Mouse (Mus musculus): ENCODE measurements around the gene Col25a1. TPM values are rescaled to one million over a fixed set of nuclear protein-coding genes. Genes with fewer than 3 reads are reported as not detected.

Gene Col25a1
- polyA plus RNA-seq, 1 experiment from 2014 or later: 6.7 TPM

DNA sequence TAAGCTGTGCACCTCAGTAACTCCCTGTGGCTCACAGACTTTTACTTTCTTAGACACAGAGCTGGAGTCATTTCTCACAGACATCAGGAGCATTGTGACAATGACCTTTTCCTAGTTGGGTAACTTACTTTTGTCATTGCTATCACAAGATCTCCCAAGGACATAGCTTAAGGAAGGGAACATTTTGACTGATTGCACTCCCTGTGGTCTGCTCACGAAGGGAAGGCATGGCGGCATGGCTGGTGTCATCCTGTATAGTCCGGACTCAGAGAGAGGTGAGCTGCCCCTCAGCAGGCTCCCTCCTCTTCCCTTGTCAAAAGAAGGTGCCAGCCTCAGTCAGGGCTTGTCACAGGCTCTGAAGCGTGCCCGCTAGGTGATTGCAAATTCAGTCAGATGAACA lies 160.6 kb downstream of the Col25a1 start:
- H3K27ac ChIP-seq (replicated peaks): no peak overlapping the region
- H3K36me3 ChIP-seq: no peaks in the 10 kb centered on the region
- H3K27me3 ChIP-seq: no peaks in the 10 kb centered on the region
- H3K9ac ChIP-seq (replicated peaks): no peak overlapping the region
- no peaks in the 10 kb centered on the region for H3K9me3 ChIP-seq
- H3K4me1 ChIP-seq: peaks cover 15% of the 10 kb centered on the region
- no peak overlapping the region for H3K4me2 ChIP-seq (replicated peaks)
- no peak overlapping the region for H3K4me3 ChIP-seq
- WGBS: 77% methylated on average over 5 of the region's 5 CpGs
- ATAC-seq (ENCODE audit: low FRiP score, low read depth): no peak

DNA sequence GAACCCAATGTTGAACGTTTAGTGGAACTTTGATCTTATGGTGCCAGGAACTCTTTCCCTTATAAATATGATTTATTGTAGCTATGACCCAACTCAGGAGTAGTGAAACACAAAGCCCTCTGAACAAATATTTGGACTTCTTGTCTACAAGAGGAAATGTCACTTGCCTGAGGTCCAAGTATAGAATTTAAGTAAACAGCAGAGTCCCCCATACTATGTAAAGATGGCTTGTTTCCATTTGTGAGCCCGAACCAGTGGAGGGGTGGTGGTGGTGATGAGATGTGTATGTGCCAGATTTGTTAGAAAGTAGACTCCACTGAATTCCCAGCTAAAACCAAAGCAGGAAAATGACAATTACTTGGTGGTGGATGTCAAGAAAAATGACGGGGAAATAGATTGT lies 169.2 kb downstream of the Col25a1 start:
- Histone ChIP-seq H3K4me3 (no peak overlapping the region), H3K27ac (replicated peaks) (no peak overlapping the region), H3K36me3 (no peaks in the 10 kb centered on the region), H3K4me2 (replicated peaks) (no peak overlapping the region), H3K4me1 (no peaks in the 10 kb centered on the region), H3K27me3 (no peaks in the 10 kb centered on the region; the same call in 1 of the 2 replicates), H3K9ac (replicated peaks) (no peak overlapping the region), H3K9me3 (no peaks in the 10 kb centered on the region)
- ATAC-seq (ENCODE audit: low FRiP score, low read depth): no peak
- WGBS: 87% methylated on average over 3 of the region's 3 CpGs

DNA sequence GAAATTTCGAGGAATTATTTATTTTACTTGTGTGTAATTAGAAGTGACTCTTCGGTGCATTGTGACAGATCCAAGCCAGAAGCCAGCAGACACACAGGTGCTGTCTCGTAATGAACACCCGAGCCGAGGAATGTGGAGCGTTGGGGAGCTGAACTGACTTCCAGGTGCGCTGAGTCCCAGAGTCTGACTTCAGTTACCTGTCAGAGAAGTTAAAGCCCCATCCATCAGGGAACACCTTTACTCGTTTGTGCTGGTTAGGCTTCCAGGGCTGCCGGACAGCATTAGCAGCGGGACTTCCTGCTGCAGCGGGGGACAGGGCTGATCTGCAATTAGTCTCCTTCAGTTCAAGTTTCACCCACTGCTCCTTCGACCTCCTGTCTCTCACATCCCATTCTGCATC lies 172.3 kb downstream of the Col25a1 start:
- H3K36me3 ChIP-seq: no peaks in the 10 kb centered on the region
- no peaks in the 10 kb centered on the region for H3K4me1 ChIP-seq
- no peak overlapping the region for H3K4me2 ChIP-seq (replicated peaks)
- H3K9me3 ChIP-seq: no peaks in the 10 kb centered on the region
- WGBS: 79% methylated on average over 12 of the region's 12 CpGs
- H3K4me3 ChIP-seq: no peak overlapping the region
- ATAC-seq (ENCODE audit: low FRiP score, low read depth): no peak
- no peaks in the 10 kb centered on the region; the same call in 1 of the 2 replicates for H3K27me3 ChIP-seq
- no peak overlapping the region for H3K27ac ChIP-seq (replicated peaks)
- no peak overlapping the region for H3K9ac ChIP-seq (replicated peaks)

DNA sequence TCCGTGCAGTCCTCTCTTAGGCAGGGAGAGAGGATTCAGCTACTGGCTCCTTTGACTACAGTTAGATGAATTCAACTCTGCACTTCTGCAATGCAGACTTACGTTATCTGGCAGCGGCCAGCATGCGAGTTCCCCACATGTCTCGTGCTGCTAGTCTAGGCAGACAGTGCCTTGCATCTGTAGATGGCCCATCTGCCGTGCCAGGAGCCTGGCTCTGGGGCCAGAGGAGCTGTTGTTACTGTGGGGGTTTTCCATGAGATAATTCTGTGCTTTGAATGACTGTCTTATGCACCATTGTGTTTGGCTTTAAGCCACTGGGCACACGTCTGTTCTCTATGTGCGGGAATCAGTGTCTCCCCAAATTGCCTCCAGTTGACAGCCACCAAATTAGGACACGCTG lies 173.5 kb downstream of the Col25a1 start:
- no peak overlapping the region for H3K9ac ChIP-seq (replicated peaks)
- H3K4me3 ChIP-seq: no peak overlapping the region
- H3K27me3 ChIP-seq: no peaks in the 10 kb centered on the region; the same call in 1 of the 2 replicates
- H3K9me3 ChIP-seq: no peaks in the 10 kb centered on the region
- peak; percentile 62 for ATAC-seq (ENCODE audit: low FRiP score, low read depth)
- H3K4me2 ChIP-seq (replicated peaks): no peak overlapping the region
- no peaks in the 10 kb centered on the region for H3K36me3 ChIP-seq
- H3K27ac ChIP-seq (replicated peaks): no peak overlapping the region
- WGBS: 68% methylated on average over 9 of the region's 9 CpGs
- H3K4me1 ChIP-seq: peaks cover under 1% of the 10 kb centered on the region; the same call in 1 of the 2 replicates

GRCm38 (mm10) chr3:130305686-130306085 lies 174.4 kb downstream of the Col25a1 start:
- WGBS: 76% methylated on average over 9 of the region's 9 CpGs
- H3K4me2 ChIP-seq (replicated peaks): no peak overlapping the region
- no peaks in the 10 kb centered on the region for H3K36me3 ChIP-seq
- H3K27me3 ChIP-seq: no peaks in the 10 kb centered on the region; the same call in 1 of the 2 replicates
- no peak overlapping the region for H3K27ac ChIP-seq (replicated peaks)
- no peak for ATAC-seq (ENCODE audit: low FRiP score, low read depth)
- H3K9ac ChIP-seq (replicated peaks): no peak overlapping the region
- H3K4me3 ChIP-seq: no peak overlapping the region
- no peaks in the 10 kb centered on the region for H3K9me3 ChIP-seq
- peaks cover 10% of the 10 kb centered on the region for H3K4me1 ChIP-seq

GRCm38 (mm10) chr3:130309277-130309676 lies 178.0 kb downstream of the Col25a1 start:
- no peak overlapping the region for H3K4me2 ChIP-seq (replicated peaks)
- peaks cover 12% of the 10 kb centered on the region for H3K4me1 ChIP-seq
- H3K9me3 ChIP-seq: no peaks in the 10 kb centered on the region
- no peak overlapping the region for H3K9ac ChIP-seq (replicated peaks)
- H3K4me3 ChIP-seq: no peak overlapping the region
- H3K27ac ChIP-seq (replicated peaks): no peak overlapping the region
- no peaks in the 10 kb centered on the region for H3K27me3 ChIP-seq
- 72% methylated on average over 4 of the region's 4 CpGs for WGBS
- H3K36me3 ChIP-seq: no peaks in the 10 kb centered on the region
- ATAC-seq (ENCODE audit: low FRiP score, low read depth): no peak

DNA sequence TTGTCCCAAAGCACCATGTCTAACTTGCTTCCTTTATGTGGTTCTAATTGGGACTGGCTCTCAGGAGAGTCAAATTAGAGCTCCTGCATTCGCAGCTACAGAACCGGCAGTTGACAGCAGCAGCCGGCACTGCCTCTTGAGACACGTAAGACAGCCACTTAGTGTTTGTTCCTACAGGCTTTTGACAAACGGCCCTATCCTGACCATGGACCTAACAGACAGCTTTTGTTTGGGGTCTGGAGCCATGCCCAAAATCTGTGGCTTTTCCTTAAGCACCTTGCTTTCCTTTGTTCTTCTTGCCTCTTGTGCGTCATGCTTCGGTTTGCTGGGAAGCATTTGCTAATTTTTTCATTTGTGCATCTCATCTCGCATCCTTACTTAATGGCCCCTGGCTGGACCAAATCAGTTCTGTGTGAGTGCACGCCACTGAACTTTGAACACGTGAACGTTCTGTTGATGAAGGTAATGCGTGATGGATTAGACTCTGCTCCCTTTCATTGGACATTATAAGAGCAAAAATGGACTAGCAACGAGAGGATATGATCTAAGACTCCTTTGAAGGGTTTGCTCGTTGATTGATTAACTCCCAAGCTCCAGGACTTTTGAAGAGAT lies 179.5 kb downstream of the Col25a1 start:
- Histone ChIP-seq H3K9ac (replicated peaks) (no peak overlapping the region), H3K4me3 (no peak overlapping the region), H3K27me3 (no peaks in the 10 kb centered on the region), H3K4me1 (peaks cover 12% of the 10 kb centered on the region), H3K9me3 (no peaks in the 10 kb centered on the region), H3K4me2 (replicated peaks) (no peak overlapping the region), H3K27ac (replicated peaks) (peak overlapping the region; percentile 32), H3K36me3 (no peaks in the 10 kb centered on the region)
- WGBS: 58% methylated on average over 14 of the region's 14 CpGs
- peak; percentile 76 for ATAC-seq (ENCODE audit: low FRiP score, low read depth)

GRCm38 (mm10) chr3:130313246-130313645 lies 181.9 kb downstream of the Col25a1 start:
- H3K4me2 ChIP-seq (replicated peaks): no peak overlapping the region
- WGBS: 90% methylated on average over 6 of the region's 6 CpGs
- ATAC-seq (ENCODE audit: low FRiP score, low read depth): no peak
- no peak overlapping the region for H3K9ac ChIP-seq (replicated peaks)
- peaks cover 12% of the 10 kb centered on the region for H3K4me1 ChIP-seq
- no peaks in the 10 kb centered on the region for H3K36me3 ChIP-seq
- H3K9me3 ChIP-seq: no peaks in the 10 kb centered on the region
- no peak overlapping the region for H3K4me3 ChIP-seq
- no peak overlapping the region for H3K27ac ChIP-seq (replicated peaks)
- no peaks in the 10 kb centered on the region for H3K27me3 ChIP-seq

DNA sequence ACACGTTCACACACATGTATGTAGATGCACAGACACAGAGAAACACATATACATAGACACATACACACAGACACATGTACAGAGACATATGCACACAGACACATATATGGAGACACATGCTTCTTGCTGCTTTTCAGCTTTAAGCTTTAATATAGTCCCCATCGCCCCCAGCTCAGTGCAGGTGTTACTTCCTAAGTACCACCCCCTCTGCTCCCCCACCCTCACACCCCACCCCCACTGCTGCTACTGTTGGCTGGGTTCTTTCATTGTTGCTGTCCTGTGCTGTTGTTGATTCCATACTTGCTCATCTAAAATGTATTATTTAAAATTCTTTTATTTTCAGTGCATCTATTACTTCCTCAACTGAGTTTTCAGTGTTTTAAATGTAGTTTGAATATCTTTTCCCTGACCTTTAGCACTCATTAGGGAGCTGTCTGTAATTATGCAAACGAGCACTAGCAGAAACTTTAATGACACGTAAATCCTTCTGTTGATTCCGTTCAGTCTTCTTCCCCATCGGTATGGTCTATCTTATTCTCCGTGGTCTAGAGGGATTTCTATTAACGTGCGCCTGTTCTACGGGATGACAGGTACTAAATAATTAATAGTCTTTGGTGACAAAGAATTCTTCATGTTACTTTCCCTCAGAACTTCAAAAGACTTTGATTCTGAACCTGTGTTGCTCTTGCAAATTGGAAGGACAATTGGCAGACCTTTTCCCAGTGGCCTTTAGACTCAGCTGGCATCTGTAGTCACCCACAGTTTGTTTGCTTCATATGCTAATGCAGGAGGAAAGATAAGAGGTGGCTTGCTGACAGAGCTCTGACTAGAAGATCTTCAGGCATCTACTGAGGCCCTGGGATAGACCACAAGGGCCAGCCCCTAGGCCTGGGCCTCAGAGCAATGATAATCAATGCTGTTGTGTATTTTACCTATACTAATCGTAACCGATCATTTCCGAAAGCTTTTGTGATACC lies 196.0 kb downstream of the Col25a1 start:
- Histone ChIP-seq H3K4me2 (replicated peaks) (no peak overlapping the region), H3K9ac (replicated peaks) (no peak overlapping the region), H3K4me3 (no peak overlapping the region), H3K9me3 (no peaks in the 10 kb centered on the region), H3K36me3 (no peaks in the 10 kb centered on the region), H3K27me3 (no peaks in the 10 kb centered on the region), H3K4me1 (no peaks in the 10 kb centered on the region), H3K27ac (replicated peaks) (no peak overlapping the region)
- ATAC-seq (ENCODE audit: low FRiP score, low read depth): peak; percentile 52; the same call in 1 of the 2 replicates
- 64% methylated on average over 13 of the region's 13 CpGs for WGBS

- H3K9me3 ChIP-seq: no peaks in the 10 kb centered on the region
- H3K4me3 ChIP-seq: no peak overlapping the region
- no peaks in the 10 kb centered on the region for H3K4me1 ChIP-seq
- H3K27ac ChIP-seq (replicated peaks): no peak overlapping the region
- H3K36me3 ChIP-seq: no peaks in the 10 kb centered on the region
- H3K4me2 ChIP-seq (replicated peaks): no peak overlapping the region
- H3K9ac ChIP-seq (replicated peaks): no peak overlapping the region
- ATAC-seq (ENCODE audit: low FRiP score, low read depth): no peak
- no peaks in the 10 kb centered on the region for H3K27me3 ChIP-seq
- 88% methylated on average over 9 of the region's 9 CpGs for WGBS
Observed at GRCm38 (mm10) chr3:130328909-130329308, 197.6 kb downstream of the Col25a1 start.

DNA sequence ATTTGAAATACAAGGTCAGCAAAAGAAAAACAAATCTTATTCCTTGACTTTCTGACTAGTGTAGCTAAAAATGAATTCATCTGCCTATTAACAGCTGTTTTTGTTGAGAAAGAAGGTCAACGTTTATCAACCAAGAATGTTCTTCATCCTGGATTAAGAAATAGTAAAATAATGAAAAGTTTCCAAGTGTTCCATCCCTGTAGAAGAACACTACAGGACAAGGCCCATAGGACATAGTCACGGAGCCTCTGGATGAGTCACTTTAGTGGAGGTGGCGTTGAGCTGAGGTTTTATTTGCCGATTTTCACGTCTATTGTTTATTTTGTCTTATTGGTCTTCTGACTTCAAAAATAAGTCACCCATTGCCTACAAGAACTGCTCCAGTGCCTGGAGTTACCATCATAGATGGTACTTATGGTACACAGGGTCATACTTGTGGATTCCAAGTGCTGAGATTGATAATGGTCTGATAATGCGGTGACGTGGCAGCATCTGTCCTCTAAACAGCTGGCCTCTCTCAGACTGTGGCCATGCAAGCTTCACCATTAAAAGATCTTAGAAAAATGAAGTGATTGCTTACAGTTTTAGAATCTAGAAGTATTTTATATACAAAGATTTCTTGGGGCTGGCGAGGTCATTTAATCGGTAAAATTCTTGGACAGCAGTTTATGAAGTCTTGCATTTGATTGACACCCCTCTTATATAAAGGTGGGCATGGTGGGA lies 198.7 kb downstream of the Col25a1 start:
- ATAC-seq (ENCODE audit: low FRiP score, low read depth): no peak
- 96% methylated on average over 9 of the region's 9 CpGs for WGBS
- H3K27me3 ChIP-seq: no peaks in the 10 kb centered on the region
- H3K4me1 ChIP-seq: no peaks in the 10 kb centered on the region
- H3K9ac ChIP-seq (replicated peaks): no peak overlapping the region
- H3K4me2 ChIP-seq (replicated peaks): no peak overlapping the region
- no peak overlapping the region for H3K27ac ChIP-seq (replicated peaks)
- H3K9me3 ChIP-seq: no peaks in the 10 kb centered on the region
- H3K36me3 ChIP-seq: no peaks in the 10 kb centered on the region
- no peak overlapping the region for H3K4me3 ChIP-seq

- Histone ChIP-seq H3K36me3 (no peaks in the 10 kb centered on the region), H3K27ac (replicated peaks) (no peak overlapping the region), H3K4me2 (replicated peaks) (no peak overlapping the region), H3K9me3 (no peaks in the 10 kb centered on the region), H3K4me1 (no peaks in the 10 kb centered on the region), H3K27me3 (no peaks in the 10 kb centered on the region), H3K9ac (replicated peaks) (no peak overlapping the region), H3K4me3 (no peak overlapping the region)
- no peak for ATAC-seq (ENCODE audit: low FRiP score, low read depth)
- WGBS: 94% methylated on average over 3 of the region's 3 CpGs
Observed at GRCm38 (mm10) chr3:130330556-130330950, 199.3 kb downstream of the Col25a1 start.
